Mouse (Mus musculus) cerebellum, adult 11-12 months (tissue): ENCODE measurements around the gene Ogfod2.
A peak's percentile ranks its signal among the peaks of the same experiment; 100 is the strongest.

Experiments used
- DNase-seq: peaks from one replicate; pipeline ENCODE4 v3.0.0; 2022

The Ogfod2 gene

DNA sequence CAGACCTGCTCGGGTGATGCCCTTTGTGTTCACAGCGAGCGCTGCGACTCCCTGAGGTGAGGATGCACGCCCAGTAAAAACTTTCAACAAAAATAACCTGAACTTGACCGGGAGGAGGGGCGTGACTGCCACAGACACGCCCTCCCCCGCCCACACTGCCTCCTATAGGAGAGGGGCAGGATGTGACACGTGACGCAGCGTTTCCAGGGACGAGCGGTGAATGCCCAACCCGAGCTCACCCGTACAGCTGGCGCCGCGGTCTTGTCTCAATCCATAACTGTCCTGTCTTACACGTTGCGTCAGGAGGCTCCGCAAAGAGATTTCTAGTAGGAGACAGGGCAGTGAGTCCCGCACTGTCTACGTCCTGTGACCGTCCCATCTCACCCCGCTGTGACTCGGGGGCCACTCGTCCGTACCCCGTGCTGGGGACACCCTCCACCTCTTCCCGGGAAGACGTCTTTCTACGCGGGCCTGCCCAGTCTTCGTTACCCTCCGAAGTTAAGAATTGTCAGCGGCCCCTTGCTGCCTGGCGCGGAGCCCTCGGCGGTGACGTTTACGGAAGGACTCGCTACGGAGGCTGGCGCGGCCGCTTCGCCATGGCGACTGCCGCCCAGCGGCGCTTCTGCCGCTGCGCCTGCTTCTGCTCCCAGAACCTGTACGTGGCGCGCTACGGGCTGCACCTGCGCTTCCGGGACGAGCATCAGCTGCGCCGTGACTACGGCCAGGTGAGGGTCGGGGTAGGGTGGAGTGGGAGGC is at the start of gene Ogfod2:
TSS of gene Ogfod2 (plus strand) at position 556 of the 756 bp plus-strand sequence.
- DNase-seq: peak; percentile 92

DNA sequence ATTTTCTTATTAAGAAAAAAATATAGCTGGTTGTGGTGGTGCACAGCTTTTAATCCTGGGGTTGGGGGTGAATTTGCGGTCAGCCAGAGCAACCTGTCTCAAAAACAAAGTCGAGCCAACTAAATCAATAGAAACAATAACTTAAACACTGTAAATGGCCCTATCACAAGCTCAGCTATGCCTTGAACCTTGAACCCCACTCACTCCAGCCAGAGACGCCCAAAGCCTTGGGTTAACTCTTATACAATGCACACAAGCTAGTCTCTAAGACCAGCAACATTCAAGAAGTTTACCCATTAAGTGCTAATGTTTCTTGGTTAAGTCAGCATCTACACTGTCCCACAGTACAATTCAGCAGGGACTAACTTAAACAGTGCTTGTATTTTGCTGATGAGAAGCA is 42.4 kb upstream of the Ogfod2 start:
- DNase-seq: no peak

DNA sequence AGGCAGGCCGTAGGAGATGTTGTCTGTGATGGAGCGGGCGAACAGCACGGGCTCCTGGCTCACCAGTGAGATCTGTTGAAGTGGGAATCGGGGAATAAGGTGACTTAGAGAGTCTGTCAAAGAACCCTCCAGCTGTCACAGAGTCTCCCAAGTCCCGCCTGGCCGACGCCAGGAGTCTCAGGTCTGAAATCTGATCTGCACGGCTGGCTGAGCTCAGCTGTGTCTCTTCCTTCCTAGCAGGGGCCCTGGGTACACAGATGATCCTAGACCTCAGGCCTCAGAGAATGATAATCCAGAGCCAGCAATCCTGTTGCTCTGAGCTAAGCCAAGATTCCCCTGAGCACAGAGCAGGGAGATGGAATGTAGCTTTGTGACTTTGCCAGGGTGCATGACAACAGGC is 38.4 kb upstream of the Ogfod2 start:
- no peak for DNase-seq

DNA sequence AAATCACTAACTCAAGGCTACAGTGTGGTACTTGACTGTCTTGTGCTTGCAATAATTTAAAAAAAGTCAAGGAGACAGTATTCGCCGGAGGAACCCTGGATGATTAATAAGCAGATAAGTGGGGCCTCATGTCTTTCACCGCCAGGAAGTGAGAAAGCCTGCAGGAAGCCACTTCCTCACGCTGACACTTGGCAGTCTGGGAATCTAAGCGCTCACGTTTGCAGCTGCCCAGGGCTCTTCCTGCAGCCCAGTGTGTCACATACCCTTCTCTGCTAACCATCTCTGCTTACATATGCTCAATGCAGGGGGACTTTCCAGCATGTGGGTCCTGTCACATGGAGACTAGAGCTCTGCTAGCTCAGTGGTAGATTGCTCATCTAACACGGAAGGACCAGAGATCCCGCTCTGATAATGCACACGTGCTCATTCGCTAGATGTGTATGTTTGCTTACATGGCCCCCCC is 37.2 kb upstream of the Ogfod2 start:
- DNase-seq: no peak

DNA sequence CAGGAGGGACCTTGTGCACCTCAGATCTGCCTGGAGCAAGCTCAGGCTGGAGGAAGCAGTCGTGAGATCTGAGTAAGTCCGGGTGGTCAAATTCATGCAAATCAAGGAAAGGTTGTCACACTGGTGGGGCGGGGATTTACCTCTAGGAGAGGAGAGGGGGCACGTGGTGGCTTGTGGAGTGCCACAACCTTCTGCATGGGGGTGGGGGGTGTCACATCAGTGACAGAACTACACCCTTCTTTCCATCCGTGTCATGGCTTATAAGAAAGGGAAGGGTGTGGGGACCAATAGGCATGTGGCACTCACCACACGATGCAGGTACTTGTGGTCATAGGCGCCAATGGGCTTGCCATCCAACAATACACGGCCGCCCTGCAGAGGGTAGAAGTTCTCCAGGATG is 36.4 kb upstream of the Ogfod2 start:
- no peak for DNase-seq

DNA sequence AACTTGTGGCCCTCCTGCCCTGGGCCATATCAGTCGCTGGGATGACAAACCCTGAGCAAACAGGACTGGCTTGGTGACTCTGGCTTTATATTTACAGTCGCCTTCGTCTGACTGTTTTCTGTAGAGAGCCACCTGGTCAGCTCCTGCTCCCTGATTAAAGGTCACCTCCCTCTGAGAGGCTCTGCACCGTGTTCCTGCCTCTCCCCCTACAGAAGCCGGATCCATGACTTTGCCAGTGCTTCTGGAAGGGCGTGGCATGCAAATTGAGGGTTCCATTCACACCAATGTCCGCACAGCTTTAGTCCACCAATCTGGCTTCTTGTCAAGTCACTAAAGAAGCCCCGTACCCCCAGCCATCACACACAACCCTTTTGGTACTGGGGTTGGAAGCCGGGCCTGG is 35.5 kb upstream of the Ogfod2 start:
- DNase-seq: no peak

DNA sequence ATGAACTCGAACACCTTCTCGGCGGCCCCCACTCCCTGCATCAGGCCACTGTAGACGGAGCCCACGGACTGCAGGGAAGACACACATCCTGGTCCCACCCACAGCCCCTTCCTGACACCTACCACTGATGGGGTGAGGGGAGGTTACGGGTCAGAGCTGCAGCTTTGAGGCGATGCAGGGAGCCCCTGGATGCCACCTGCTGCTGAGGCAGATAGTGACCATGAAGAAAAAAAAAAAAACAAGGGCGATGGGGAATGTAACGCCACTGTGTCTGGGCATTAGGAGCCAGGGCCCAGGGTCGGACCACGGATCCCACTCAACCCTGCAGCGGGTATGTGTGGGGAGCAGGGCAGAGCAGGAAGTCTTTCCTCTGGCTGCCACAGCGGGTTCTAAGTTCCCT is 34.9 kb upstream of the Ogfod2 start:
- no peak for DNase-seq

DNA sequence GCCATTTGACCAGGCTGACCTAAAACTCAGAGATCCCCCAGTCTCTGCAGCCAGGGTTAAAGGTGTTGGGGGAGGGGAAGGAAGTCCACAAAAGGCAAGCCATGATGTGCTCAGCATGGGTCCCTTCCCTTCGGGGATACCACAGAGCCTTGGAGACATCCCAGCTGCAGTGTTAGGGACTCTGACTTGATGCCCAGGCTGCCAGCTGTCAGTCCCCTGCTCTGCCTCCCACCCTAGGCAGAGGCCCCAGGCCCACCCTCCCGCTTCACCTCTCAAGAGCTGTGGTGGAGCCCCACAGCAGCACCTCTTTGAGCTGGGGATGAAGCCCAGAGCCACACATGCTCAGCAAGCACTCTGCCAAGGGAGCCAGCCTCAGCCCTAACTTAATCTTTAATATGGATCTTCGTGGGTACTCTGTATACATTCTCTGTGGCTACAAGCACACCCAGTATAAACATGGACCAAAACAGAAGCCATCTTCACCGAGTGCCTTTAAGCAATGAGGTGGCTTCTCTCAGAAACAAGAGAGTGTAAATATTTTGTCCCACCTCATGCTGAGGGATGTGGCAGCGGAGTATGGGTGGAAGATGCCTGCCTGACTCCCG is 34.1 kb upstream of the Ogfod2 start:
- no peak for DNase-seq

DNA sequence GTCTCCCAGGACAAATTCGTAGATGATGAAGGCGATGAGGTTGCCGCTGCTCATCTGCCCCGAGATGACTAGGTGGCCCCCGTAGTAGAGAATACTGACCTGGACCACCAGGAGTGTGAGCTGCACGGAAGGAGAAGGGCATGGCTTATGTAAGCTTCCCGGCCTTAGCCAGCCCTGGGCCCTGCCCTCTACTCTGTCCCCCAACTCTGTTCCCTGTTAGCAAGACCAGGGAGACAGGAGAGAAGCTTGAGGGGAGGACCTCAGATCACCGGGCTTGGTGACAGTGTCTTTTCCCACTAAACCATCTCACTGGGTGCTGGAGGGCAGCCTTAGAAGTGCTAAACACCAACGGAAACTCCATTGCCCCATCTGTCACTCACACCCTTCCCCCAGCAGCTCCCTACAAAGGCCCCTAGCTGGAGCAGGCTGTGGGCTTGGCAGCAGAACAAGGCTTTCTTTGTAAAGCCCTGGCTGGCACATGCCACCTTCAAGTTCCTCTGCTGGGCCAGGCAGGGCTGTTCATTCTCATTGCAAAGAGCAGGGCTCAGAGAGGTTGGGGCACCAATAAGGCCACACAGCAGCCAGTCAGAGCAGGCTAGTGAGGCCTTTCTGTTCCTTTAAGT is 33.2 kb upstream of the Ogfod2 start:
- peak; percentile 55 for DNase-seq

DNA sequence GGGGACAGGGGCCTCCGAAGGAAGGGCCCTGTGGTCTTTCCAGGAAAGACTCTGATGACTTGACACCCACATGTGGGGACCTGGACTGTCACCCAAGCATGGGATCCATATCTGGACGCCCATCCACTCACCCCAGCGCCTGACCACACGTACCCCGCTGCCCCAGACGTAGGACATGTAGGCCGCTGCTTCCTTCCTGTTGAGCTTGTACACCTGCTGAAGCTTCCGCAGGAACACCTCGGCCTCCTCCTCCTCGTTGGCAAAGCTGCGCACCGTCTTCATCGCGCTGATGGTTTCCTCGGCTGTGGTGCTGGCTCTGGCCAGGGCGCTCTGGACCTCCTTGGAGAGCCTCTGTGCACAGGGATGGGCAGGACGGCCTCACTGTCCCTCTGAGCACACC is 32.2 kb upstream of the Ogfod2 start:
- DNase-seq: no peak

DNA sequence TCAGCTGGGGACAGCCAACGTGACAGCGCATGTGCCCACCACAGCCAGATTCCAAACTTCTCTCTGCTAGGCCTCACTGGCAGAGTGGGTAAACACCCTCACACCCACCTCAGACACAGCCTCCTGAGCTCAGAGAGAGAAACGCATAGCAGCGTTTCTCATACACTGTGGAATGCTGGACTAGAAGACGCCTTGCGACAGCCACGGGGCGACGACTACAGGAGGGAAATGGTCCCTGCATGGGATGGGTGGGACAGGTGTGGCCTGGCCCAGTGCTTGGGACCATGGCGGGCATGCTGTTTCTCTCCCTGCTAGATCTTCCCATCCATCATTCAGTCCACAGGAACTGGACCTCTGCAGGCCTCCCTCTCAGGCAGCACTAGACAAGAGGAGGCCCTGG is 29.6 kb upstream of the Ogfod2 start:
- DNase-seq: no peak

DNA sequence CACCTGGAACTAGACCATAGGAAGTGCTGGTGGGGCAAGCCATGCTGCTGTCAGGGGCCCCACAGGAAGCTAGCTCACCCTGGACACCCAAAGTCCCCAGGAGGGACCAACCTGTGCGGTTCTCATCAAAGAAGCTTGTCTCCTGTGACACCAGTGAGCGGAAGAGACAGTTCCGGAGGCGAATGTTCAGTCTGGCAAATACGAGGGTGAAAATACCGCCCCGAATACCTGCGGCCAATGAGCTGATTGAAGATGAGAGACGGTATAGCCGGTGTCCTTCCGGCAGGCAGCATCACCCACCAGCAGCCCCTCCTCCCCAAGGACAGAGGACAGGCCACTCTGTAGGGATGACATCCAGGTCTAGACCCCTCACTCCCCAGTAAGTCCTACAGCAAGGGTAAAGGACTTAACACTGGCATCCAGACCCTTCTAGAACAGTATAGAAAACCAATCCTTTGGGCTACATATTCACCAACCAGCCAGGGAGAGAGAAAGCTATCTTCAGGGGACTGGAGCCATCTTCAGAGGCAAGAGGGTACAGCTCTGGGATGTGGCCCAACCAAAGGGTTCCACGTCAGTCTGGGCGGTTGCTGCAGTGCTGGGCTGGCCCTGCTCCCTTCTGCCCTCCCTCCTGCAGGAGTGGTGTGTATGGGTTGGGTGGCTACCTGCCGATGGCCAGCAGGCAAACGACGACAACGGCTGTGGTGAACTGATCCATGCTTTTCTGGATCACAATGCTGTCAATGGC is 29.0 kb upstream of the Ogfod2 start:
- no peak for DNase-seq

DNA sequence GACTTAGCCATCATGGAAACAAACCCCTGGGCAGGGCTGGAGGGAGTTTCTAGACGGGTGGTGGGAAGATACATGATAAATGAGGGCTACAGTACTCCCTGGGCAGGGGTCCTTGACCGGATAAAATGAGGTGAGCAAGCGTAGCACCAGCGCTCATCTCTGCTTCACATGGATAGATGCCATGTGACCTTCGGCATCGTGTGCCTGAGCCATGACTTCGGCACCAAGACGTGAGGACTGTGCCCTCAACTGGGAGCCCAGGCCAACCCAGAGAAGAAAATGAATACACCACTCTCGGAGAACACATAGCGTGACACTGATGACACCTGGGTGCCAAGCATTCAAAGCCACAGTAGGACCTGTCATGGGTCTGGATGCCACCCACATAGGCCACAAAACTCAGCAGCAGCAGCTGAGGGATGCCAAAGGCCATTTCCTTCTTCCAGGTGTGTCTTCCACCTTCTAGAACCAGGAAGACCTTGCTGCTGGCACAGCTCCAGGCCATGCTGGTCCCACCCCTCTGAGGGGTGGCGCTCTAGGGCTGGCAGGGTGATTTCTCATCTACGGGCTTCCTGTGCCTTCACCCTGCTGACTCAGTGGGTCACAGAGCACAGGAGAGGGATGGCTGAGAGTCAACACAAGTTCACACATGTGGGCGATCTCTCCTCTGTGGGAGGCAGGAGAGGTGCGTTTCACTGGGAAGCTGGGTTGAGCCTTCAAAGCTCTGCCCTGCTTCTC is 28.1 kb upstream of the Ogfod2 start:
- no peak for DNase-seq

DNA sequence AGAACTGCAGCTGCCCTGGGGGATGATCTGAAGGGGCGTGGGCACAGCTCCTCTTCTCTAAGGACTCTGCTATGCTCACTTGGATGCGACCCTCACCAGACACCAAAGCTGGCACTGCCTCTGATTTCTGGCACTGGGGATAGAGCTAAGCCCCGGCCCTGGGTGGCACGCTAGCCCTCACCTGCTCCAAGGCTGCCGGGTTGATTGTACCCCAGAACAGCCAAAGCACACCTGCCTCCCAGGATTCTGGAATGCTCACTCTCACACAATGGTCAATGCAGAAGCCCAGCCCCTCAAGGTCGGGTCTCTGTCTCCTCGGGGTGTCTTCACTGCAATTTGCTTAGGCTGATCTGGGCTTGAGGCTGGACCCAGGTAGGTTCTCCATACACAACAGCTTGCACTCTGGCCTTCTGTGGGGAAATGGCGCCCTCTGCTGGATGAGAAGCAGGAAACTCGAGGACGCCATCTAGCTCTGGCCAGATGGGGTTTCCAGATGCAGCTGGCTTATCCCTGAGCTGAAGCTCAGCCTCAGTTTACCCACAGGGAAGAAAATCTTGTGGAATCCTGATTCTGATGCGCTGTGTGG is 27.4 kb upstream of the Ogfod2 start:
- peak; percentile 73 for DNase-seq

DNA sequence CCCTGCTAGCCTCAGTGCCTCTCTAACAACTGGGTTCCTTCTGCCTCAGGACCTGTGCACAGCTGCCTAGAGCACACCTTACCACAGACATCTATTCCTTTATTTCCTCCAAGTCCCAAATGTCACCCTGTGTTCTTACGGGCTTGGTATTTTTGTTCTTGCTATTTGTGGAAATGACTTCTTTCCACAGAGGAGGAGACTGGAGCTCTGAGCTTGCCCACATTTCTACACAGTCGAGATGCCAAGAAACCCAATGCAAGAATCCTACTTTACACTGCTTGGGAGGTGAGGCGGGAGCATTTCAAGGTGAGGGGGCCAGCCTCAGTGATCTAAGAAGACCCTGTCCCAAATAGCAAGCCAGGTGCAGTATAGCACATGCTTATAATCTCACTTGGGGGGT is 26.6 kb upstream of the Ogfod2 start:
- DNase-seq: no peak

DNA sequence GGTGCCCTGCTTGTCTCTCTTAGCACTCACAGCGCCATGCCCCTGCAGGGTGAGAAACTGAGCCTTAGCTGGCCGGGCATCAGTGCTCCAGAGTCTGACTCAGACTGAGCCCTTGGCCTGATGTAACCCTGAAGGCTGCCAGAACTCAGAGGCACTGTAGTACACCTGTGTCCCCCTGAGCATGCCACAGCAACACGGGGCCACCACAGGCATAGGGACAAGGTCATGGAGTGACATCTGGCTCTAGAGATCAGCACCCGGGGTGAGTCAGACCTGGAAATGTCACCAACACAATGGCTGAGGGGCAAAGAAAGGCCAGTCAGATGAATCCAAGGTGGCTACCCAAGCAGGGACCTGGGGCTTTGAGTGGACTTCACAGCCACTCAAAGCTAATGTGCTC is 25.2 kb upstream of the Ogfod2 start:
- peak; percentile 13 for DNase-seq

DNA sequence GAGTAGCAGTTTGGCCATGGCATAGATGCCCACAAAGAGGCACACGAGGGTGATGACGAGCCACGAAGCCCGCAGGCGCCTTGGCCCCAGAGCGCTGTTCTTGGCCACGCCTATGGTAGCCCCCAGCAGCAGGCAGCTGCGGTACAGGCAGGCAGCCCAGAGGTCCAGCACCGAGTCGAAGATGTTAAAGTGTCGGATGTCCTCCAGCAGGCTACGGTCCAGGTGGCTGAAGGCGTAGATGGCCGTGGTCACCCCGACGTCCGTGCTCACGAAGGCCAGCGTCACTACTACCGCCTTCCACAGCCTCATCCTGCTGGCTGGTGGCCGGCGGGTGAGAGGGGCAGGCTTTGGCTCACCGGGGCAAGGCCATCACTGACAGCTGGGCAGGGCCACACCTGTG is 22.2 kb upstream of the Ogfod2 start:
- DNase-seq: peak; percentile 20

DNA sequence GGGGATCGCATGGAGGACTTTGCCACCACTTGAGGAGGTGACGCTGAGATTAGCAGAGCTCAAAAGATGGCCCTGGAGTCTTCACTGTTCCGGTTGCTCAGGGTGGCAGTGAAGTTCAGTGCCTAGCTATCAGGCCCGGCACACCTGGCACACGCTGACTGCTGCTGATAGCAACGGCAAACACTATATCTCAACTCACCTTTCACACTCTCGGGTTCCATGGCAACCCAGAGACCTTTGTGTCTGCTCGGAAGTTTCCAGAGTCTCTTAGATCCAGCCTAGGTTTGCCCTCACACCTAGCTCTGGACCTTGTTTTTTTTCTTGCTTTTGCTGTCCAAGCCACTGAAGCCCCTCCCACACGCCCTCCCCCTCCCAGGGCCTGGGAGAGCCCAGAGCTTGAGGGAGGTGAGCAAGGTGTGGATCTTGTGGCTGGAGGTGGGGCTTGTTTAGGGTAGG is 20.1 kb upstream of the Ogfod2 start:
- peak; percentile 46 for DNase-seq

DNA sequence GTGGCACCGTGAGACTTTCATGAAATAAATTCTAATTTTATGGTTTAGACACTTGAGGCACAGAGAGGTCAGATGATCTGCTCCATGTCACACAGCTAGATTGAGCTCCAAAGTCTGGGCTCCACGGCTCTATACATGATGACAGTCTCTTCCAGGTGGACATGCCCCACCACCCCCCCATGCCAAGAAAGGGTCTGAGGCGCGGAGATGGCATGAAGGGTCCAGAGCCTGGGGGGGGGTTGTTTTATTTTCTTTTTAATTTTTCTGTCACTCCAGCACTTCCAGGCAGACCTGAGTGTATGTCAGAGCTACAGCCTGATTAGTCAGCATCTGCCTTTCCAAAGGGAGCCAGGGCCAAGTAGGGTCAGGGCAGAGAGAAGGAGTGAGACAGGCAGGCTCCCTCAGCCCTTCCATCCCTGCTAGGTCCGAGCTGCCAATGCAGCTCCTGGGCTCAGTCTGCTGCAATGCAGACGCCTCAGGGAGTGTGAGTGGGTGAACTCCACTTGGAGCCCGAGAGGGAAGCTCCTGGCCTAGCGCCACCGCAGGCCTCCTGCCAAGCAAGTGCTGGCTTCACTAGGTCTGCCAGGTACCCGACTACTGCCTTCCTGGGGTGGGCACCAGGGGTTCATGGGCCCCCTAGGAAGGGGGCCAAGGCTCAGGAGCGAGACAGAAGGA is 18.8 kb upstream of the Ogfod2 start:
- peak; percentile 84 for DNase-seq

DNA sequence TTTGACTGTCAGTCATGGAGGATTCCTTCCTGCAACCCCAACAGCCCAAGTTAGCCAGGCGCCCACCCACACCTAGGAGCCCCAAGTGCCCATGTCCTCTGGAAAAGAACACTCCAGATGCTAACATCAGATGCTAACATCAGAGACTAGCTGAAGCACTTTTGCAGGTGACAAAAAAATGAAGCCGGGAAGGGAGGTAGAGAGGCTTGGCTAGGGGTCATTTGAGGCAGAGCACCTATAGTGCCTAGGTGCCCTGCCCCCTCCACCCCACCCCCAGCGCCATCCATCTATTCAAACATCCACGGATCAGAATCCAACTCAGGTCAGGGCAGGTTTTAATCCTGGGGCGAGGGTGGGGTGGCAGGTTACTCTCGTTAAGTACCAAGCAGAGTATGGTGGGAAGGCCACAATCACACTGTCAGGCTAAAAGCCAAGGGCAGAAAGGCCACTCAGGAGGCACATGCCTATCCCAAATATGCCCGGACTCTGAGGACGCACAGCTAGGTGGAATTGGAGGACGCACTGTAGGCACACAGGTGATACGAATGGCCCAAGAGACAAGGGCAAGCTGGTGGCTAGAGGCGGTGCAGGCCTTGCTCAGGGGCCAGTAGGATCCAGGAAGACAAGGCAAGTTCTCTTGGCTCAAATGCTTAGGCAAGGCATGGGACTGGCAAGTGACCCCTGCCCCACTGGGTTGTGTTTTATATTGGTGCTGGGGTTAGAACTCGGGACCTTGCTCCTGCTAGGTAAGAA is 18.1 kb upstream of the Ogfod2 start:
- DNase-seq: peak; percentile 48

DNA sequence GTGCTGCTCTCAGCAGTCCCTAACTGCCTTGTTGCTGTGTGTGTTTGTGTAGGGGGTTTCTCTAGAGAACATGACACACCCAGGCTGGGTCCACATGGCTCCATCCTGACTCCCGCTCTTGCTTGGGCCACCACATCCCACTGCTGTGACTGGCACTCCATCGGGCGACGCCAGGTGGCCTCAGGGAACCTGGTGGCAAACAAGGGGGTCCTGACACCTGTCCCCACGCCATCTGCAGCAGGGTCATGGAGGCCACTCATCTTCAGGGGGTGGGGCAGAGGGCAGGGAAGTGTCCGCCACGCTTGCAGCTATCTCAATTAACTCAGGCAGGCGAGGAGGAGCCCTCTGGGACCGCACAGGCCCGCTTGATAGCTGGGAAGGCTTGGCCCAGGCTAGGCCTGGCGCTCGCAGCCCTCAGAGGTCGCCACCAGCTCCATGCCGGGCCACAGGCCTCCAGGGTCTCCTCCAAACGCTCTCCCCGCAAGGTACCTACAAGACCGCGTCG is 17.0 kb upstream of the Ogfod2 start:
- DNase-seq: peak; percentile 76
